Mouse (Mus musculus): ENCODE data around the gene Satb1. TPM values are rescaled to one million over a fixed set of nuclear protein-coding genes. Genes with fewer than 3 reads are reported as not detected.

Satb1 gene
- polyA plus RNA-seq, 1 experiment from 2014 or later = 10.8 TPM

DNA sequence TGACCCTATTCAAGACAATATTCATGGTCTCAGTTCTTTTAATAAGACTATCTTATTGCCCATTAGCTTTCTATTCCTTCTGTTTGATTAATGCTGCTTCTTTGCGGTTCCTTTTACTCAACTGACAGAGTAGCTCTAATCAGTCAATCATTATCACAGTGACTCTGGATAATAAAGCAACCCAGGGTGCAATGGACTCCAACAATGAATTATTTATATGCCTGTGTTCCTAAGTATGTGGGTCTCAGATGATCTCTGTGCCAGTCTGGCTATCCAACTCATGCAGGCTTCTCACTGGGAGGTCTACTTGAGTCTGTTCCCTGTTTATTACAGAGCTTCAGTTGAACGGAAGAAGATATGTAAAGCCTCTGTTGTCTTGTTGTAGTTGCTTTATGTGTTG is 108.6 kb downstream of the Satb1 start:
- Histone ChIP-seq H3K4me1 (replicated peaks) (no peaks in the 10 kb centered on the region), H3K4me3 (no peak overlapping the region), H3K27me3 (replicated peaks) (no peaks in the 10 kb centered on the region), H3K27ac (ENCODE audit: poor library complexity, severe bottlenecking) (no peak overlapping the region), H3K9me3 (replicated peaks) (no peaks in the 10 kb centered on the region), H3K4me2 (no peak overlapping the region), H3K36me3 (no peaks in the 10 kb centered on the region), H3K9ac (no peak overlapping the region)
- ATAC-seq (ENCODE audit: insufficient number of reproducible peaks, low FRiP score) = no peak
- WGBS = 84% methylated on average over 2 of the region's 2 CpGs

DNA sequence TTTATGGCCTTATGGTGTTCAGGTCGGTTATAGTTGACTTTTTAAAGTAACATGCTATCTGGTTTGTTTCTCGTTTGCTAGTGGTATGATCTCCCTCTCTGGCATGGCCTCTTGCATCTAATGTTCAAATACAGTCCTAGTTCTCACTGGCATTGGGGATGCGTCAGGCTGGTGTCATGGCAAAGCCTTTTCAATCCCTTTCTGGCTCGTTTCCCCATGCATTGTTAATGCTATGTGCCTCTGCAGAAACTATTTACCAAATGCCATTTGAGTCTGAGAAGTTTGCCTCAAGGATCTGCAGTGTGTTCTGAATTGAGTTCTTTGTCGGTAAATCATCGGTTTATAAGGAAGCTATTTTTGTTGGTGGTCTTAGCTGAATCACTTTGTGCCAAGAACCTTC is 137.4 kb downstream of the Satb1 start:
- Histone ChIP-seq H3K9me3 (replicated peaks) (no peaks in the 10 kb centered on the region), H3K27me3 (replicated peaks) (no peaks in the 10 kb centered on the region), H3K27ac (ENCODE audit: poor library complexity, severe bottlenecking) (no peak overlapping the region), H3K36me3 (no peaks in the 10 kb centered on the region), H3K4me2 (no peak overlapping the region), H3K4me1 (replicated peaks) (no peaks in the 10 kb centered on the region), H3K4me3 (no peak overlapping the region), H3K9ac (no peak overlapping the region)
- no peak for ATAC-seq (ENCODE audit: insufficient number of reproducible peaks, low FRiP score)
- 71% methylated on average over 6 of the region's 6 CpGs for WGBS

DNA sequence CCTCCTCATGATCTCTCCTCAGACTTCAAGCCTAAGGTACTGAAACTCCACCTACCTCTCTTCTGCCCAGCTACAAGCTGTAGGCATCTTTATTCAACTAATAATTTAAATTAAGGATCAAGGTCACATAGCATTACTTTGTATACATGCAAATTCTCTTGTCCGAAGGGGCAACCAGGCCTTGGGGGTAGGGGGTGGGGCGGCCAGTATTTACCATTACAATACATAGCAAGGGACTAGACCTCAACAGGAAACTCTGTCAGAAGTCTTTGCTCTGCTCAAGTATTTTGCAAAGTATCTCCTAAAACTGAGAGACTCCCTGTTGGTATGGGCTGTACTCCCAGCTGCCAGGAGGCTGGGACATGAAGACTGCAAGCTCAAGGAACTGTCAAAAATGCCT is 137.8 kb downstream of the Satb1 start:
- H3K4me2 ChIP-seq = no peak overlapping the region
- H3K9ac ChIP-seq = no peak overlapping the region
- no peaks in the 10 kb centered on the region for H3K4me1 ChIP-seq (replicated peaks)
- no peaks in the 10 kb centered on the region for H3K9me3 ChIP-seq (replicated peaks)
- 70% methylated on average over 2 of the region's 2 CpGs for WGBS
- no peak overlapping the region for H3K4me3 ChIP-seq
- no peaks in the 10 kb centered on the region for H3K36me3 ChIP-seq
- H3K27me3 ChIP-seq (replicated peaks) = no peaks in the 10 kb centered on the region
- ATAC-seq (ENCODE audit: insufficient number of reproducible peaks, low FRiP score) = no peak
- H3K27ac ChIP-seq (ENCODE audit: poor library complexity, severe bottlenecking) = no peak overlapping the region

DNA sequence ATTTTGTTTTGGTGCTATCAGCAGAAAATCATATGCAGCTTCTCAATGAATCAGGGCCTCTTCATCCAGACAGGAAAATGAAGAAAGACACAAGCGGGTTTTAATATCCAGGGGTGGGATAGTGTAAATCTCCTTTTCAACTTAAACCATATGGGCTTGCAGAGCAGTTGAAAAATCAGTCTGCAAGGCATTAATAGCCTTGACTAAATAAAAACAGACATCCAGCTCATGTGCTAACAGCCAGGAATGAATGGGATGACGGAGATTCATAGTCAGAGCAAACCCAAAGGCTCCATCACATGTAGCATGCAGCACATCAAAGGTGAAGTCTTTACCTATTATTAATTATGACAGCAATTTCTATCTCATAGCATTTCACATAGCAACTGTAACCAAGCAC is 142.6 kb downstream of the Satb1 start:
- no peaks in the 10 kb centered on the region for H3K27me3 ChIP-seq (replicated peaks)
- H3K9ac ChIP-seq = no peak overlapping the region
- no peaks in the 10 kb centered on the region for H3K4me1 ChIP-seq (replicated peaks)
- ATAC-seq (ENCODE audit: insufficient number of reproducible peaks, low FRiP score) = no peak
- no peaks in the 10 kb centered on the region for H3K36me3 ChIP-seq
- H3K4me3 ChIP-seq = no peak overlapping the region
- 72% methylated on average over 2 of the region's 2 CpGs for WGBS
- no peak overlapping the region for H3K4me2 ChIP-seq
- H3K9me3 ChIP-seq (replicated peaks) = no peaks in the 10 kb centered on the region
- no peak overlapping the region for H3K27ac ChIP-seq (ENCODE audit: poor library complexity, severe bottlenecking)

DNA sequence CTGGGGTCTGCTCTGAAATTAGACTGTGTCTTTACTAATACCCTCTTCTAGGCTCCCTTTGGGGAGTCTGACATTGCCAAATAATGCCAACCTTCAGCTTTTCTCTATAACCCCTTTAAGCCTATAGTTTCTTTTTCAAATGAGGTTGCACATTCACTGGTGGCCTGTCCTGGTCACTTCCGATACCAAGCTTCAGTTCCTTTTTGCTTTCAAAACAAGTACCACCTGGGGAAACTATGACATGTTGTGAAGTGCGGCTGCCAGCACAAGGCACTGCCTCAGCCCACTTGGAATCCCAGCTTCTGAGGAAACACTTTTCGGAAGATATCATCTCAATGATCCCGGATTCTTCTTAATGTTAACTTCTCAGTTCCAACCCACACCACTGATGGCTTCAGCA is 145.9 kb downstream of the Satb1 start:
- Histone ChIP-seq H3K4me2 (no peak overlapping the region), H3K27me3 (replicated peaks) (no peaks in the 10 kb centered on the region), H3K9ac (no peak overlapping the region), H3K9me3 (replicated peaks) (no peaks in the 10 kb centered on the region), H3K4me3 (no peak overlapping the region), H3K36me3 (no peaks in the 10 kb centered on the region), H3K4me1 (replicated peaks) (peaks cover 4% of the 10 kb centered on the region; the same call in 1 of the 2 replicates), H3K27ac (ENCODE audit: poor library complexity, severe bottlenecking) (no peak overlapping the region)
- WGBS = 79% methylated on average over 4 of the region's 4 CpGs
- no peak for ATAC-seq (ENCODE audit: insufficient number of reproducible peaks, low FRiP score)
